Mouse (Mus musculus) adrenal gland, adult 18-20 months (tissue): ENCODE measurements around the gene Gm15319. TPM values are rescaled to one million over a fixed set of nuclear protein-coding genes. Genes with fewer than 3 reads are reported as not detected.
A peak's percentile ranks its signal among the peaks of the same experiment; 100 is the strongest.
"Not testable (repeated sequence)": the region's sequence is repeated elsewhere in the genome, so short reads cannot be mapped to it uniquely, and the experiment has no call there.

Source experiments
- DNase-seq, 2 experiments: peaks; one replicate each; pipeline ENCODE4 v3.0.0; 2021 to 2022; ENCODE audit warnings: low spot score in 2 of 2
- long read RNA-seq, 2 experiments: library from polyadenylated mRNA; stranded (forward); transcript quantifications; one replicate each; pipeline ENCODE4 v2.0.0; 2021
- total RNA-seq, 2 experiments: library from RNA; stranded (reverse); gene quantifications; 1 replicate in 1 of 2; 2 replicates in 1 of 2; pipeline ENCODE4 v1.2.3; 2021

Gm15319 gene
- total RNA-seq: under 1 TPM; 0.46 to 0.58 TPM
- long read RNA-seq, experiment 1: 0 reads
- long read RNA-seq, experiment 2: 0 reads

DNA sequence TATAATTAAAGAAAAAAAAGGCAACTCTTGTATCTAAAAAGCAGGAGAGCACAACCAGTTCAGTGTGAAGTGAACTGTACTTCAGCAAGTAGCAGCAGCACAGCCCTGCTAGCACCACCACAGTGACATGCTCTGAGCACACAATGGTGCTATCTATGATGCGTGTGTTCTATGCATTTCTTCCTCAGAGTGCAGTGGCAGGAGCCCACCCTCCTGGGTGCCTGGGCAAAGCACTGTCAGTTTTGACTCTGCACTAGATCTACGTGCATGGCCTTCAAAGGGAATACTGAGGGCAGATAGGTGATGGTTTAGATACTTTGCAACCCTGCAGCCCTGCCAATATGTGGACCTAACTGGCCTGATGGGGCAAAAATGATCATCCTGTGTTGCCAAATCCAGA, at the start of gene Gm15319:
TSS of gene Gm15319 (minus strand) at position 101 of the 400 bp plus-strand sequence.
- DNase-seq: not testable (repeated sequence)

- DNase-seq: not testable (repeated sequence)
These were observed 47.3 kb upstream of the Gm15319 start for GRCm38 (mm10) chr8:20410355-20410754.

DNA sequence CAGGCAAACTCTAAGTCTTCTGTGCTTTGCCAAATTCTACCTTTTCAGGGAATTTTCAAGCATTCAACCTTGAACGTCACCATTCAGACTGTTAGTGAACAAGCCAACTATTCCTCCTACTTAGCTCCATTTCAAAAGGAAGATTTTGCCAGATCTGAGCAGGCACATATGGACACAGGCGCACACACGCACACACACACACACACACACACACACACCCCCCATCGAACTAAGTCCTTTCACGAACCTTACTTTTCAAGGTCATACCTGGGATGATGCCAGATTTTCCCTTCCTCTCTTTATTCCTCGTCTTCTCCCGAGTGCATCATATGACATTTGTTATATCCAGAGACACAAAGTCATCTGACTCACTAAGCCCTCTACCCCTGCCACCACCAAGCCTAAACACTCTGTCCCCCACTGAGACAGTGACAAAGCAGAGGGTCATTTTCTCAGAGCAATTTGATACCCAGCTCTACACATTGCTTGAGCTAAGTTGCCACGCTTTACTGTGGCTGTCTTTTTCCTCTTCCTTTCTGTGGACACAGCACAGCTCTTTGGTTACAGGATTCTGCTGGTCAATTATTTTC, 45.5 kb upstream of the Gm15319 start:
- peak; percentile 45 to 46 for DNase-seq

DNA sequence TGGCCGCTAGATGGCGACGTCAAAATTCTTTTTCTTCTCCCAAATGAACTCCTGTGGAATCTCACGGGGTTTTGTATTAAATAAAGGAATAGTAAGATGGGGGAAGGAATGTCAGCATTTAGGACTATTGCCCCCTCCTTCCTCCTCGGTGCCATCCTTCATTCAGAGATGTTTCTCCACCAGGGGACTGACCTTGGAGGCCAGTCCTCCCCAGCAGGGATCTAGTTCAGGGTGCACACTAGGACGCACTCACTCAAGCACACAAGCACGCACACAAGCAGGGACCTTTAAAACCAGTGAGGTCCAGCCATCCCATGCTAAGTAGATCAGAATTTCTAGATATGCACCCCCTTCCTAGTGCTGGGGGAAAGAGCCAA, 26.3 kb upstream of the Gm15319 start:
- peak; percentile 33 to 56 for DNase-seq

DNA sequence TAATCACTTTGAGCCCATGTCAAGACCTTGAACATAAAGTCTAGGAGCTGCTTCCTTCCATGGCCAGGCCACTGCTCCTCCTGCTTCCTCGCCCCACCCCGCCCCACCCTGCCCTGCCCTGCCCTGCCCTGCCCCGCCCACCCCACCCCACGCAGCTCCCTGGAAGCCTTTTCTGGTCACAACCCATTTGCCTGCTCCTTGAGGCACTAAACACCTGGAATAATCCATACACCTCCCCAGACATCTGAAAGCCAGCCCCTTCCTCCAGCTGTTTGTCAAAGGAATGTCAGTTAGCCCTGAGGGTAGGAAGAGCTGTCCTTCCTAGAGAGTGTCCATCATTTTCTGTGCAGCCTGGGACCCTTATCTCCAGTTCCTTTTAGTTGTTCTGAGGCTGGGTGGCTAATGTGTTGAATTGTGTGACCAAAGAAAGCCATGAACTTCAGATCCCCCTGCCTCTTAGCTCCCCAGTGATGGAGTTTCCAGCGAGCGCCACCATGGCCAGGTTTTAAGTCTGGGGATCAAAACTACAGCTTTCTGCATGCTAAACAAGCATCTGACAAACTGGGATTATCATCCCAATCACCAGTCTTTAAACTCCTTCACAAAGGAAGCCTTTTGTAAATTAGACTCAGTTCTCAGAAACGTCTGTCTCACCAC, 25.8 kb upstream of the Gm15319 start:
- peak; percentile 24 to 57 for DNase-seq

GRCm38 (mm10) chr8:20387121-20387794, 24.2 kb upstream of the Gm15319 start:
- peak; percentile 9 to 46 for DNase-seq

GRCm38 (mm10) chr8:20384990-20385389, 22.0 kb upstream of the Gm15319 start:
- not testable (repeated sequence) for DNase-seq

- peak; percentile 9 to 22 for DNase-seq
These were observed 21.1 kb upstream of the Gm15319 start for GRCm38 (mm10) chr8:20384131-20384530.

- not testable (repeated sequence) for DNase-seq
These were observed 19.1 kb upstream of the Gm15319 start for GRCm38 (mm10) chr8:20382146-20382545.

GRCm38 (mm10) chr8:20381637-20382036, 18.6 kb upstream of the Gm15319 start:
- DNase-seq: not testable (repeated sequence)

DNA sequence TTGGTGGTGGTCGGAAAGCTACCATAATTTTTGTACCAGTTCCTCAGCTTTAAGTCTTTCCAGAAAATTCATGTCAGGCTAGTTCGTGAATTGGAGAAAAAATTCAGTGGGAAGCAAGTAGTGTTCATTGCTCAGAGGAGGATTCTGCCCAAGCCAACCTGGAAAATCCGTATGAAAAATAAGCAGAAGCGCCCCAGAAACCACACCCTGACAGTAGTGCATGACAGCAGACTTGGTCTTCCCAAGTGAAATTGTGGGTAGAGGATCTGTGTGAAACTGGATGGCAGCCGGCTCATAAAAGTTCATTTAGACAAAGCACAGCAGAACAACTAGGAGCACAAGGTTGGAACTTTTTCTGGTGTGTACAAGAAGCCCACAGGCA, 18.2 kb upstream of the Gm15319 start:
- DNase-seq: not testable (repeated sequence)

DNA sequence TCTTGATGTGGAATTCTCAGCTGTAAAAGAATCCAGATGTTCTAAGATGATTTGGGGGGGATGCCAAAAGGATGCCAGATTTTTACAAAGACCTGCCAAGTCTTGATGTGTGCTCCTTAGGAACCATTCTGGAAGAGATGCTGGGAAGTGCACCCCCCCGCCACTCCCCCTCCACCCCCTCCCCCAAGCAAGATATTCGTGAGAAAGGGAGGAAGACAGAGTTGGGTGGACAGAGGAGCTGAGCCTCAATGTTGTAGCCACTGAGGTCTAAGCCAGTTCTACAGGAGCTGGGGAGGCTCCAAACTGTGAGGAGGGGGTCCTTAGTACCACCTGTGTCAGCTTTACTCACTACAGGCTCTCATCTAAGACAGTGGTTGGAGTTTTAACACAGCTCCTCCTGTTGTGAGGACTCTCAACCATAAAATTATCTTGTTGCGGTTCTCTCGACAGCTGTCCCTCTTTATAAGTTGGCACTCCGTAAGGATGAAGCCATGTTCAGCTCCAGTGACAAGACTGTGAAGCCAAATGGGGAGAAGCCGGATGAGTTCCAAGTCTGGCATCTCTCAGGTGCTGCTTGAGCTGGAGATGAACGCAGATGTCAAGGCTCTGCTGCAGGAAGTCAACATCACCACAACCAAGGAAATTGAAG, 17.7 kb upstream of the Gm15319 start:
- DNase-seq: peak; percentile 20 to 34

- DNase-seq: peak; percentile 9 to 18
These were observed 16.8 kb upstream of the Gm15319 start for GRCm38 (mm10) chr8:20379650-20380436.

- DNase-seq: peak; percentile 44 to 49
These were observed 16.0 kb upstream of the Gm15319 start for GRCm38 (mm10) chr8:20378786-20379649.

DNA sequence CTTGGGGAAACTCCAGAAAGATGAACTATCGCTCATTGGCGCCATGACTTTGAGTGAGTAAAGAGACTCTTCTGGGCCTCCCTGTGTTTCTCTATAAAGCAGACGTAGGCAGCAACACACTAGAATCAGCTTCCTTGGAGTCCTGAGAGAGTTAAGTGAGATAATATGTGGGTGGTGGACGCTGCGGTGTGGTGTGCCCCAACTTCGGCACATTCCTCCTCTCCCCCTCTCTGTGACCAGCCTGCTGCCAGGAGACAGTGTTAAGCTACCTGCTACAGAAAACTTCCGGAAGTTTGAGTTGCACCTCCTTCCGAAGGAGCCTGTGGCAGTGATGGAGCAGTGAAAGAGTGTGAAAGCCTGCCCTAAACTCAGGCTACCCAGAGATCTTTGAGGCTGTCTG, 15.3 kb upstream of the Gm15319 start:
- DNase-seq: peak; percentile 32 to 51

DNA sequence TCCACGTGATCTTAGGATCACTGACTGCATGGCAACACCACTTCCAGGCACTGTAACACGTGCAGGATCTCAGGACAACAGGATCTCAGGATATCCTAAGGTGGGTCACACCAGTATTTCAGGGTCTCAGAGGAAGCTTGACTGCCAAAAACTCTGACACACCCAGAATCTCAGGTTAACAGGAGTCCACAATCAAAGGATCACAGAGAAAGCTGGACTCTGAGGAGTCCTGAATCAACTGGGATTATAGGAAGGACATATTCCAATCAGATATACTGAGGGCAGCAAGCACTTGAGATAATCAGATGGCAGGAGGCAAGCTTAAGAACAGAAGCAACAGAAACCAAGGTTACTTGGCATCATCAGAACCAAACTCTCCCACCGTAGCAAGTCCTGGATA, 12.7 kb upstream of the Gm15319 start:
- DNase-seq: peak in 1 of 2 experiments; percentile 19

DNA sequence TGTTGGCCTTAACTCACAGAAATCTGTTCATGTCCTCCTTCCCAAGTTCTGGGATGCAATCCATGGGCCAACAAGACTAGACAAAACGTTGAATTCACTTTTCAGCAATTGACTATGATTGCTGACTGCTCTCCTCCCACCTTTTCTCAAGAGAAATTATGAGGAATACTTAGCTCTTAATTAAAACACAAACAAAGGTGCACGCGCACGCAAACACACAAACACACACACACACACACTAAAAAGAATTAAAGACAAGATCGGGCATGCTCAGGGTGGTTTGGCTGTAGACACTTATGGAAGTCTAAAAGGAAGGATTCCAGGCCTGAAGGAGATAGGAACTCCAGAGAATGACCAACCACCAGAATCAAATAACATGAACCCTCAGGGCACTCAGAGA, 6.6 kb downstream of the Gm15319 start:
- DNase-seq: not testable (repeated sequence)

GRCm38 (mm10) chr8:20353579-20353978, 9.4 kb downstream of the Gm15319 start:
- DNase-seq: peak; percentile 5 to 17

DNA sequence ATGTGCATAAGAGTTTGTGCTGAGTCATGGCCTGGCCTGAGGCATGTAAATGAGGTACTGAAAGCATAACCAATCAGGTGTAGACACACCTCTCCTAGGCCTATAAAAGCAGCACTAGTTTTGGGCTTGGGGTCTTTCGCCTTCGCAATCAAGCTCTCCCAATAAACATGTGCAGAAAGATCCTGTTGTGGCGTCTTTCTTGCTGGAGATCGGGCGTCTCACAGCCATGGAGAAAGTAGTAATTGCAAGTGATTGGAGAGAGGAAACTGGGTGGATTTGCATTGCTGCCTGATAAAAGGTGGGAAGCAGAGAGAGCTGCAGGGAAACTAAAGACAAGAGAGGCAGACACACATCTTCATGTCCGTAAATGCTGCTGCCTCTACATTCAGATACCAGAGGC, 60.3 kb downstream of the Gm15319 start:
- DNase-seq: not testable (repeated sequence)

- DNase-seq: peak in 1 of 2 experiments; percentile 3
These were observed 63.0 kb downstream of the Gm15319 start for GRCm38 (mm10) chr8:20300042-20300441.
